Mouse (Mus musculus) adrenal gland, postnatal 36 days (tissue): ENCODE measurements around the gene Irf2bp1. TPM values are rescaled to one million over a fixed set of nuclear protein-coding genes. Genes with fewer than 3 reads are reported as not detected.

ENCODE experiments used
- DNase-seq, 2 experiments: peaks; one replicate each; pipeline ENCODE4 v3.0.0; 2021; ENCODE audit warnings: mixed read lengths in 1 of 2
- total RNA-seq, 2 experiments: library from RNA; stranded (reverse); gene quantifications; 2 replicates each; pipeline ENCODE4 v1.2.3; 2021

Gene Irf2bp1
- total RNA-seq, 2 experiments from 2014 or later: 47.0 to 47.5 TPM

DNA sequence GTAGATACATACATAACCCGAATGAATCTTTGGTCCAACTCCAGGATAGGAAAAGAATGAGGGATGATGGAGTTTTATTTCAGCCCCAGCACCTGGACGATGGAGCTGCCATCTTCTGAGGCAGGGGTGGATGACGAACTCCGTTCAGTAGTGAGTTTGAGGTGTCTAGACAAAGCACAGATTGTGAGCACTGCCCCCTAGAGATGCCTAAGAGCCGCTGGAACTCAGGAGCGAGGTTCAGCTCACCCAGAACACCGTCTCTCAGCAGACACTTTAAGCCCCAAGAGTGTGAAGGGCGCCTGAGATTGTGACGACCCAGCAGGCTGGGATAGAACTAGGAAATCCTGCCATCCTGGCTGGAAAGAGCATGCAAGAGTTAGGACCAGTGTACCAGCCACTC is 5.0 kb upstream of the Irf2bp1 start:
- no peak for DNase-seq

DNA sequence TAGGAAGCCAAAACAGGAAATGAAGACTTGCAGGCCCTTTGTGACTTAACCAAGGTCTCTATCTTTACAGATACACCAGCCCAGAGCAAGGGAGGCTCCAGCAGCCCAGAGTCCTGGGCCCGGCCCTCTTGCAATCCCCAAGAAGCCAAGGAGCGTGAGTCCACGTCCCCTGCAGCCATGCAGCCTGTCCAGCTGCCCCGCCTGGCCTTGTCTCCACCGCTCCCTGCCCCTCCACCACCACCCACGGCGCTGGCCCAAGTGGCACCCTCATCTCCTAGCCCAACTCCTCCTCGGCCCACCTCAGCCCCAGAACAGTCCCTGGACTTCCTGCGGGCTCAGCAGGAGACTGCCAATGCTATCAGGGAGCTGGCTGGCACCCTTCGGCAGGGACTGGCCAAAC is 3.4 kb upstream of the Irf2bp1 start:
- no peak for DNase-seq

DNA sequence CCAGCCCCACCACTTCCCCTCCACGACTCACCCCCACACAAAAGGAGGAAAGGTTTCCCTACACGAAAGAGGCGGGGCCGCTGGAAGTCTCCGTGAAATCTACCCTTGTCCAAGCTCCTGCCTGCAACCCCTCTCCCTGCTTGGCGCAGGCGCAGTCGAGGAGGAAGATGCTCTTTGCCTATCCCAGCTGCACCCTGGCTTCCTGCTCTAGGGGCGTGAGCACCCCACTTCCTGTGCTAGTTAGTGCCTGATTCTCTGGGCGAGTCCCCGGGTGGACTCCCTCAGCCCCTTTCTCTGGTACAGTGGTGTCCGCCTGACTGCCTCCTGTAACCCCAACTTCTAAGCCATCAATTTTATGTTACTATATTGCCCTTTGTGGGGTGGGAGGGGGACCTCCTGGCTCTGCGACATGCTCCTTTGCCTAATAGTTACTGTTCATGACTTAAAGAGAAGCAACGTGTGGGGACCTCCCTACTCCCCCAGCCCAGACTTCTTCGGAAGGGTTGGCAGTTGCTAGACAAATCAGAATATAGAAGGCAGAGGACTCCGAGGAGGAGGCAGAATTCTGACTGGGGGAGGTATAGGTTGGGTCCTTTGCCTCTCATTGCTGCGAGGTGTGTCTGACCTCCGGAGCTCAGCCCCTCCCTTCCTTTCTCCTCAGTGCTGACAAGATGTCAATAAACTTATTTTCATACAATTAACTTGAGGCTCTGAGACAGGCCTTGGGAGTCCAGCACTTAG is 2.6 kb upstream of the Irf2bp1 start:
- peak; percentile 68 to 80 for DNase-seq

DNA sequence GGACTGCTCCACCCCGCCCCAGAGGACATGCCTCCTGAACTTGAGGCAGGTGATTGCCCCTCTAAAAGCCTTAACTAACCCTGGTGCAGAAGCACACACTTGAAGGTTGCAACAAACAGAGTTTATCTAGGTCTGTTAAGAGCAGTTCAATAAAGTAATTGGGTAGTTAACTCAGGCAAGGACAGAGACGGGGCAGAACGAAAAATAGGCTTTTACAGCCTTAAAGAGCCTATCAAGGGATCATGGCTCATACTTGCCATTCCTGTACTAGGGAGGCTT is 2.1 kb upstream of the Irf2bp1 start:
- DNase-seq: no peak

DNA sequence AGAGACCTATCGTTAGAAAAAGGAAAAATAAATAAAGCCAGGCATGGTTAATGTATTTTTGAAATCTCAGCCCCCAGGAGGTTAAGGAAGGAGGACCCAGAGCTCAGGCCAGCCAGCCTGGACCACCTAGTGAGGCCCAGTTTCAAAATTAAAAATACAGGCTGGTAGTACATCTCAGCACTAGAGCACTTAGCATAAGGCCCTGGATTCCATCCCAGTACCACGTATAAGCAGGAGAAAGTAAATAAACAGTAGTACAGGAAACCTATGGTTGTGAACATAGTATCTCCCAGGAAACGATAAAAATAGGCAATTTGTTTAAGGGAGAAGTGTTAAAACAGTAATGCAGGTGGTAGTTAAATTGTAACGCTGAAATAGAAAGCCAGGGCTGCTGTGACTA is 1.7 kb upstream of the Irf2bp1 start:
- DNase-seq: no peak

DNA sequence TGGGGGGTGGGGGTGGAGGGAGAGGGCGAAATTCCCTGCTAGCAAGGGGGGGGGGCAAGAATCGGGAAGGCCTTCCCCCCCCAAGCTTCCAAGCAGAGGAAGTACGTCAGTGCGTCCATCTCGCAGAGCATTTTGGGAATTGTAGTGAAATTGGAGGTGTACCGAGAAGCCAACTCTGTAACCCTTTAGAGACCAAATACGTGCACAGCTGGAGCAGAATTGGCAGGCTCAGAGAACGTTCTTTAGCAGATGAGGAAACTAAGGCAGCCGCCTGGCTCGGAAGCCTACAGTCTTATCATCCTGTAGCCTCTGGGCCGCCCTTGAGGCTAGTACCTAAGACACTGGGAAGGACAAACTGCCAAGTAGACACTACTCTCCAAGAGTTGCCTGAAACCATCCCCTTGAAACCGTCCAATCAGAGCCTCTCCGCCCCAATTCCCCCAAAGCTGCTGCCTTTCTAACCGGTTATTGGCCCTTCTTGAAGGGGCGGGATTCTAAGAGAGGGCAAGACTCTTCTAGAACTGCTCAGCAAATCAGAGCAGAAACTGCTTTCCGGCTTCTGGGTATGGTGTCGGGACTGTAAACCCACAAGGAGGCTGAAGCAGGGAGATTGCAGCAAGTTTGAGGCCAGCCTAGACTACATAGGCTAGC is 871 bp upstream of the Irf2bp1 start:
- DNase-seq: peak; percentile 75 to 81

DNA sequence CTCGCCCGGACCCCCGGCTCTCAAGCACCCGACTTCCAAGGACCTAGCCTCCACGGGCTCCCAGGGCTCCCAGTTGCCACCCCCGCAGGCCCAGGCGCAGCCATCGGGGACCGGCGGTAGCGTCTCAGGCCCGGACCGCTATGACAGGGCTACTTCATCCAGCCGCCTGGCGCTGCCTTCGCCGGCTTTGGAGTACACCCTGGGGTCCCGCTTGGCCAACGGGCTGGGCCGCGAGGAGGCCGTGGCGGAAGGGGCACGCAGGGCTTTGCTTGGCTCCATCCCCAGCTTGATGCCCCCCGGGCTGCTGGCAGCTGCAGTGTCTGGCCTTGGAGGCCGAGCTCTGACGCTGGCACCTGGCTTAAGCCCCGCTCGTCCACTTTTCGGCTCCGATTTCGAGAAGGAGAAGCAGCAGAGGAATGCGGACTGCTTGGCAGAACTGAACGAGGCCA is 811 bp downstream of the Irf2bp1 start:
- peak; percentile 59 to 61 for DNase-seq

DNA sequence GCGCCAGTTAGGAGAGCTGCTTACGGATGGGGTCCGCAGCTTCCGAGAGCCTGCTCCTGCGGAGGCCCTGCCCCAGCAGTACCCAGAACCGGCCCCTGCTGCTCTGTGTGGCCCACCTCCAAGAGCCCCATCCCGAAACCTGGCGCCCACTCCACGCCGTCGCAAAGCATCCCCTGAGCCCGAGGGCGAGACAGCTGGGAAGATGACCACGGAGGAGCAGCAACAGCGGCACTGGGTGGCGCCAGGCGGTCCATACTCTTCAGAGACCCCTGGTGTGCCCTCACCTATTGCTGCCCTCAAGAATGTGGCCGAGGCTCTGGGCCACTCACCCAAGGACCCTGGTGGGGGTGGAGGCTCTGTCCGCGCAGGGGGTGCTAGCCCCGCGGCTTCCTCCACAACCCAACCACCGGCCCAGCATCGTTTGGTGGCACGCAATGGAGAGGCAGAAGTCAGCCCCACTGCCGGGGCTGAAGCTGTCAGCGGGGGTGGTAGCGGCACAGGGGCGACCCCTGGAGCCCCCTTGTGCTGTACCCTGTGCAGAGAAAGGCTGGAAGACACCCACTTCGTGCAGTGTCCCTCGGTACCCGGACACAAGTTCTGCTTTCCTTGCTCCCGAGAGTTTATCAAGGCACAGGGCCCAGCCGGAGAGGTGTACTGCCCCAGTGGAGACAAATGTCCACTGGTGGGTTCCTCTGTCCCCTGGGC is 1.7 kb downstream of the Irf2bp1 start:
- no peak for DNase-seq

DNA sequence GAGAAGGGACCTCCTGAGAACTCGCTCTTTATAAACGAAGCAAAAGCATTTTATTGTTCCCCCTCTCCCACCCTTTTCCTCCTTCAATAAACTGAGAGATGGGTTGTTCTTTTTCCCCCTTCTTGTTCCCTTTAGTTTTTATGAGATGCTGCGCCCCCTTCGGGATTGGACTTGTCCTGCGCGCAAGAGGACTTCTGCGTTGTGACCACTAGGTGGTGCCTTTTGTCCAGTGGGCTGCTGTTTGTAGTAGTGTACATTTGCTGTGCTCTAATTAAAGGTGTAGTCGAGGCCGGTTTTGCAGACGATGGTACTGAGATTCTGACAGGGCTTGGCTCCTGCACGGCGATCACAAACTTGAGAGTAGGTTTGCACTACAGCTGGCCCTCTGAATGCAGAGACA is 2.6 kb downstream of the Irf2bp1 start:
- DNase-seq: peak; percentile 83

DNA sequence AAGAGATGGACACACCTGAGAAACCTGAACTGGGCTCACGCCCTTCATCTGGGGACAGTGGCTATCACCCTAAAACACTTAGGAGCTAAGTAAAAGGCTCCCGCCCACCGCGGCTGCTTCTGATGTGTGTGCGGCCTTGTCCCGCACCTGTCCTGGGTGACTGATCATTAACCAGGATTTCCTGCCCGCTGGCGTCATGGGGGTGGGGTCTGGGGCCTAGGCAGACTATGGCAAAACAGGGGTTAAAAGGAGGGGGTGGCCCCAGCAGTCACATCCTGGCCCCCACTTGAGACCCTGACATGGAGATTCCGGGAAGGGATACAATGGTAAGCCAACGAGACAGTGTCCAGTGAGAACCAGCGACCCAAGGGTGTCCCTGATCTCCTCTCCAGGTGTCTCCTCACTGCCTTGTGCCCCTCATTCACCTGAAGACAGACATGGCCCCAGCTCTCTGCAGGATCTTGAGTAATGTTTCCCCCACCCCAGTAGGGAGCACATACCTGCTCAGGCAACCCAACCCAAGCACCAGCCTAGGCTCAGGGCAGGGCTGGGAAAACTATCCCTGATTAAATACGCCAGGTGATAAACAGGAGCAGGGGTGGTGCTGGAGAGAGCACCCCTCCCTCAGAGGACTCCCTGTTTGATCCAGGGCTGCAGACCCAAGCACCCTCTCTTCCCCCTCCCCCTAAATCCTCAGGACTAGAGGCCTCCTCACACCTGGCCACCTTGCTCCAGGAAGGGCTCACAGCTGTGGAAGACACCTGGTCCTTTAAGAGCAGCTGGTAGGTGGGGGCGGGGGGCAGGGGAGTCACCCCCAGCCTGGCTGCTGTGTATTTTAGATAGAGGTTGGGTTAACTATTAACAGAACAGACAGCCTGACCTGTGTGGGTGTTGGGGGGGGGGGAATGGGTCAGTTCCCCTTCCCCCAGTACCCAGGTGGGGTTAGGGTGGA is 3.5 kb downstream of the Irf2bp1 start:
- peak in 1 of 2 experiments; percentile 38 for DNase-seq

DNA sequence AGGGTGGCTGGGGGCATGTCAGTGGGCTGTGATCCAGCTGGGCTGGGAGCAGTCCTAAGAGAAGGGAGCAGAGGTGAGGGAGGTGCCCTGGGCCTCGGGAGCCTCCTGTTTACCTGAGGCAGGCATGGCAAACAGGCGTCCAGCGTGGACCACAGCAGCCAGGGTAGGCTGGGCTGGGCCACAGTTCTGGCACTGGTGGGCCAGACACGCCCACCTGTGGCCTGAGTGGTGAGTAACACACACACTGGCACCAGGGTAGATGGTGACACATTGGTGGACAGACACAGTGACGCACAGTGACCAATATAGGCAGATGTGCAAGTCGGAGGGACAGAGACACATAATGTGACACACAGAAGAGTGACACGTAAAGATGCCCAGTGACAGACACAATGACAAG is 6.7 kb downstream of the Irf2bp1 start:
- peak in 1 of 2 experiments; percentile 55 for DNase-seq

DNA sequence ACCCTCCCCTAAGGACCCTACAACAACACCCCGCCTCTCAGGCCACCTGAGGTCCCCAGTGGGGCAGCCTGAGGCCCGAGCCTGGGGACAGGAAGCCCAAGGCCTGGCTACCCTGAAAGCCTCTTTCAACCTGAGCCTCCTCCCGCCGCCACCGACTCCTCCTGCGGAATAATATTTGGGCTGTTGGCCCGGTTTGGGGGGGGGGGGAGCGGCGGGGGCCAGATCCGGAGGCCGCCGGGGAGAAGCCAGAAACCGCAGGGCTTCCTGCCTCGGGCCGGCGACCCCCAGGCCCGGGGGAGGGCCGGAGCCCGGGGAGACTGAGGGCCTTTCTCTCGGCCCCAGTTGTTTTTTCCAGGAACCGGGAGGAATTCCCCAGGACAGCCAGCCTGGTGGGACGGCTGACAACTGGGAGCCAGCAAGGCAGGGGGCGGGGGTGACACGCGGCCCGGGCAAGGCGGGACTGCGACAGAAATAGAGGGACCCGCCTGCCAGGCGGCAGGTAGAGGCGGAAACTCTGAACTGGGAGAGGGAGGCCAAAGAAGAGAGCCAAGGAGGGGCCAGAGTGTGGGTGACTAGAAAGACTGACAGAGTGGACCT is 8.3 kb downstream of the Irf2bp1 start:
- DNase-seq: peak; percentile 36 to 73

DNA sequence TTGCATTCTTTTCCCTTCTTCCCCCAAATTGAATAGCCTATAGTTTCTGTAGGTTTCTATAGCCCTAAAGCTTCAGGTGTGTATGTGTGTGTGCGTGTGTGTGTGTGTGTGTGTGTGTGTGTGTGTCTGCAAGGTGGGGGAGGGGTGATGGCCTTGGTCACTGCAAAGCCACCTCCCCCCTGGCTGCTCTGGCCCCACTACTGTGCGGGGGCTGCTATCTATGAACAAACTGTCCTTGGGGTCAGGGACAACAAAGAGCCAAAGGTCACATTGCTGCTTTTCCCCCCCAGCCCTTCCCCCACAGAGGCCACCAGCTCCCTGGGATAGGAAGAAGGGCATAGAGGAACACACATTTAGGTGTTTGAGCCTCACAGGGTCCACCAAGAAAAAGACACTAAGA is 9.0 kb downstream of the Irf2bp1 start:
- DNase-seq: peak in 1 of 2 experiments; percentile 44

DNA sequence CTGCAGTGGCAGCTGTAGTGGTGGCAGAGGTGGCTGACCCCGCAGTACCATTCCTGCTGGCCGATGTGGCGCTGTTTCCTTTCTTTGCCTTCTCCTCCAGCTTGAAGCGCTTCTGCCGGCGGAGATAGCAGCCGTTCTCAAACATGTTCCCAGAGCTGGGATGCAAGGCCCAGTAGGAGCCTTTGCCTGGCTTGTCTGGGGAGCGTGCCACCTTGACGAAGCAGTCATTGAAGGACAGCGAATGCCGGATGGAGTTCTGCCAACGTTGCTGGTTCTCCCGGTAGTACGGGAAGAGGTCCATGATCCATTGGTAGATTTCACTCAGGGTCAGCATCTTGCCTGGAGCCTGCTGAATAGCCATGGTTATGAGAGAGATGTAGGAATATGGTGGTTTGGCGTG is 10.6 kb downstream of the Irf2bp1 start:
- DNase-seq: no peak

DNA sequence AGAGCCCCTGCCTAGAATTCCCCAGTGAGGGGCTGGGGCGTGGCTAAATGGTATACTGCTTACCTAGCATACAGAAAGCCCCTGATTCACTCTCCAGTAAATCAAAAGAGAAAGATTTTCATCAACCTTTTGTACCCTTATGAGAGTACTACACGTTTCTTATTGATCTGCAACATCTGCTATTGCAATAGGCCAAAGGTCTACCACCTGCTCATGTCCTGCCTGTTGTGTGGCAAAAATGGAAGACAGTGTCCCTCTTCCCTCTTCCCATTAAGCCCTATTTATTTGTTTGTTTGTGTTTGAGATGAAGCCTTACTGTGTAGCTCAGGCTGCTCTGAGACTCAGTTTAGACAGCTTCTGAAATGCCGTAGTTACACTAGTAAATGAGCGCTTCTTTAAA is 12.2 kb downstream of the Irf2bp1 start:
- no peak for DNase-seq

DNA sequence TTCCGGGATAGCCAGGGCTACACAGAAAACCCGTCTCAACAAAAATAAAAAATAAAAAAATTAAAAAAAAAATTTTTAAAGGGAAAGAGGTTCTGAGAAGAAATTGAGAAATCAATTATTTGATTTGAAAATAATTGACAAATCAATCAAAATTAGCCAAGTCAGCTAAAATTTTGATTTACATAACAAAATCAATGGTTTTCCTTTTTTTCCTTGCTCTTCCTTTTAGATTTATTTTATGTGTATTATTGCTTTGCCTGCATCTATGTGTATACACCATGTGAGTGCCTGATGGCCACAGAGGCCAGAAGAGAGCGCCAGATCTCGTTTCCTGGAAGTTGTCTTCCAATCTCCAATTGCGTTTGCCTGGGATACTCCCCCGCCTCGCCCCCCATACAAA is 14.1 kb downstream of the Irf2bp1 start:
- DNase-seq: no peak

DNA sequence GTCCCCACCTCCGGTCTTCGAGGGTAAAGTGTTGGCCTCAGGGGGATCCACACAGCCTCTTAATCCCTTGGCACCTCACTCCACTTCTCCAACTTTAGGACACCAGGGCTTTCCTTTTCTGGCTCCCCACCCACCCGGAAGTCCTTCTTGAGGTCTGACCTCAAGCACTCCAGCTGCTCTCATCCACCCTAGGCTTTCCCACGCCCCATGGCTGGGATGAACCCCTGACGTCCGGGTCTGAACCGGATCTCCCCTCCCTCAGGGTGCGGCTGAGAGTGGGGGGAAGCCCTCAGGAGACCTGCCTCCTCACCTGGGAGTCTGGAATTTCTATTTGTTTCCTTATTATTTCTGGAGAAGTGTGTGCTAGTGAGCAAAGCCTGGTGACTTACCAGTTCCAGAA is 17.2 kb downstream of the Irf2bp1 start:
- DNase-seq: no peak

DNA sequence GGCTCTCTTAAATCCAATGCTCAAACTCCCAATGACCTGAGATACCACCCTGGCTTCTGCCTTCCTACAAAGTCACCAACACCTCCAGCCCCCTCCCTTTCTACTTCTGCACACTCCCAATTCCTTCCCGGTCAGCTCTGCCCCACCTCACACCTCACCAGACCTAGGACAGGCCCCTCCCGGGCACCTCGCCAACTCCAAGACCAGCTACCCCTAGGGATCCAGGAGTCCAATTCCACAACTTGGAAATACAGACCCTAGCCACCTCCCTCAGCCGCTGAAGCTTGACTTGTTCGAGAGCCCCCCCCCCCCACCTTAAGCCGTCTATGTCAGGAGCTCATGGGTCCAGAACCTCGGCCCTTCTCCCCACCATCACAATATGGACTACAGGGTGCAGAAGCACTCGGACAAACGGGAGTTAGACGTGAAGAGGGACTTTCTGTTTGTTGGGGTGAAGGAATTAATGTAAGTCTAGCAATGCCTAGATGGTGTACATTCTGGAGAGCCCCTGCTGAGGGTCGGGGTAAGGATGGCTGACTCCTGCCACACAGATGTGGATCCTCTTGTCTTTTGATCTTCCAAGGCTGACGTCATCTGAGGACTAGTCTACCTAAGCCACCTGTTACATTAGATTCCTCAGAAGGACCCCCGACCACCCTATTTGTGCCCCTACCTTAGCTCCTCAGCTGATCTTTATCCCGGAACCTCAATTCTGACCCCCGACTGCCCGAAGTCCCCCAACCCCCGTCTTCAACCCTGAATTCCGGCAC is 18.5 kb downstream of the Irf2bp1 start:
- DNase-seq: no peak

DNA sequence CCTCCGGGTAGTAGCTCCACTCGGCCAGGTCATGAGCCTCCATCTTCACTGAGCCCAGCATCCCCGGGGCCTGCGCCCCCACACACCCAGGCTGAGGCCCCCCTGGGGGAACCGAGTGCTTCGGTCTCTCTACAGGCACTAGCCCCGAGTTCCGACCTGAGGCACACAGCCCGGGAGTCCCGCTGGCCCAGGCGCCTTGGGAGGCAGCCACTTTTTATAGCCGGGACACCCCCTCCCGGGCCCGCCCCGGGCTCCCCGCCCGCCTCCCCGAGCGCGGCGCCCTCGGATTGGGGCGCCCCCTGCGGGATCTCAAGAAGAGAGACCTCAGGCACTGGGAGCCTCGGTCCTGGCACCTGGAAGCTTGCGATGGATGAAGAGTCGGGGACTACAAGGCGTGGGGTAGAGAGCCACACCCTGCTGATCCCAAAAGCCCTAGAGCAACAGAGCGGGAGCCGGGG is 19.5 kb downstream of the Irf2bp1 start, which contains the start of gene Foxa3:
Gene Foxa3 (minus strand): TSS at position 182 of the 458 bp plus-strand sequence.
- DNase-seq: peak; percentile 43 to 73

DNA sequence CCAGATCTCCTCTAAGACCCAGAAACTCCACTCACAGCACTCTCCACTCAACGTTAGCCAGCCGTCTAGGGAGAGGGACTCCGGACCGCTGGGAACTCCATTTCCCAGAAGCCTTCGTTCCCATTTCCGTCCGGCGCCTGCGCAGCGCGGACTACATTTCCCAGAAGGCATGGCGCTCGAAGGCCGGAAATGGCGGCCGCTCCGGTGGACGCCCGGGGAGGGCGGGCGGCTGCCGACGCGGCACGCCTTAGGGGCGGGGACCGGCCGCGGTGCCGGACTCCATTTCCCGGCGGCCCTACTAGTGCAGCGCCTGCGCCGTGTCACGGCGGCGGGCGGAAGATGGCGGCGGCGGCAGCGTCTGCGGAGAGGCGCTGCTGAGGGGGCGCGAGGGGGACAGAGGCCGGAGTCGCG is 20.3 kb downstream of the Irf2bp1 start, which contains the start of gene Sympk:
Gene Sympk (plus strand): TSS at position 282 of the 411 bp plus-strand sequence.
- peak; percentile 96 to 98 for DNase-seq
